Mouse (Mus musculus): ENCODE results near the gene Atp6v1a.

- TF ChIP-seq CTCF (IDR thresholded peaks at IDR 0.05; ENCODE audit: insufficient read depth, low read length) (no peak), POLR2A (IDR thresholded peaks at IDR 0.05; ENCODE audit: borderline replicate concordance, extremely low read depth, low read depth, low read length) (no peak)
These were observed 13.1 kb downstream of the Atp6v1a start for GRCm38 (mm10) chr16:44126437-44126836.

Data from lung, adult 2 months (tissue).